Mouse (Mus musculus) kidney, postnatal 0 days (tissue): ENCODE measurements around the gene Plvap. TPM values are rescaled to one million over a fixed set of nuclear protein-coding genes. Genes with fewer than 3 reads are reported as not detected.

Experiments
- ATAC-seq: fragments of 200-750 bp; cut with Nextera tagmentation; replicated peaks from 2 replicates; pipeline ENCODE4 v1.8.0; 2017; ENCODE audit warnings: low read depth, moderate number of reproducible peaks, moderate TSS enrichment, moderate library complexity; ENCODE audit not compliant: low FRiP score
- DNase-seq: peaks from one replicate; pipeline ENCODE4 v3.0.0-alpha.2; 2016; ENCODE audit warnings: low spot score
- H3K27ac ChIP-seq: fragments of 300-500 bp; sonication (generic); 2 replicates; pipeline ENCODE4 v1.5.1; 2014; ENCODE audit warnings: mild to moderate bottlenecking
- H3K27me3 ChIP-seq: fragments of 300-500 bp; sonication (generic); 2 replicates; pipeline ENCODE4 v1.6.1; 2014; ENCODE audit warnings: low read length, mixed read lengths; ENCODE audit not compliant: insufficient read depth
- H3K36me3 ChIP-seq: fragments of 300-500 bp; sonication (generic); 2 replicates; pipeline ENCODE4 v1.6.1; 2014; ENCODE audit warnings: low read length, mixed read lengths; ENCODE audit not compliant: insufficient read depth
- H3K4me1 ChIP-seq: fragments of 300-500 bp; sonication (generic); replicated peaks from 2 replicates; pipeline ENCODE4 v1.6.1; 2014; ENCODE audit warnings: antibody characterized with exemption, low read length, mixed read lengths; ENCODE audit not compliant: insufficient read depth
- H3K4me2 ChIP-seq: fragments of 300-500 bp; sonication (generic); 2 replicates; pipeline ENCODE4 v1.6.1; 2014; ENCODE audit warnings: mild to moderate bottlenecking, low read length, moderate library complexity, mixed read lengths
- H3K4me3 ChIP-seq: fragments of 300-500 bp; sonication (generic); replicated peaks from 2 replicates; pipeline ENCODE4 v1.5.1; 2014; ENCODE audit warnings: low read depth, low read length
- H3K9ac ChIP-seq: fragments of 300-500 bp; sonication (generic); 2 replicates; pipeline ENCODE4 v1.6.1; 2014; ENCODE audit warnings: low read depth, low read length
- H3K9me3 ChIP-seq: fragments of 300-500 bp; sonication (generic); replicated peaks from 2 replicates; pipeline ENCODE4 v1.6.1; 2016; ENCODE audit warnings: low read length, inconsistent platforms, mixed read lengths
- CTCF ChIP-seq: IDR thresholded peaks from 2 replicates; pipeline ENCODE4 v1.5.1; 2016; ENCODE audit warnings: antibody characterized with exemption, low read depth, mild to moderate bottlenecking, moderate library complexity
- WGBS: fragments of 180-500 bp; shearing (Covaris S2); extraction: QIAGEN DNeasy Blood & Tissue Kit; methylation state at CpG from one replicate; pipeline ENCODE4 v1.1.7; 2014; 5-methylcytosine and 5-hydroxymethylcytosine counted together
- polyA plus RNA-seq: library from polyadenylated mRNA; unstranded; fragments of >200 nt; fragmentation: Nextera tagmentation; extraction: Ambion mirVana; gene quantifications from 2 replicates; pipeline ENCODE4 v1.2.1, GENCODE M21; 2015

The Plvap gene
- polyA plus RNA-seq, 1 experiment from 2014 or later = 208 TPM

- no peaks in the 10 kb centered on the region for H3K36me3 ChIP-seq
- peak; percentile 72 for DNase-seq
These were observed 17.0 kb upstream of the Plvap start for GRCm38 (mm10) chr8:71528362-71529073.

GRCm38 (mm10) chr8:71527162-71527870 lies 15.8 kb upstream of the Plvap start:
- Histone ChIP-seq H3K4me2 (no peak overlapping the region), H3K4me1 (peaks cover 9% of the 10 kb centered on the region), H3K4me3 (no peak overlapping the region), H3K36me3 (no peaks in the 10 kb centered on the region), H3K27me3 (no peaks in the 10 kb centered on the region), H3K27ac (peak overlapping the region; percentile 78), H3K9me3 (no peaks in the 10 kb centered on the region), H3K9ac (no peak overlapping the region)
- TF ChIP-seq CTCF = no peak
- ATAC-seq (no peak), DNase-seq (peak; percentile 38)
- WGBS = 67% methylated on average over 3 of the region's 3 CpGs

More at GRCm38 (mm10) chr8:71528362-71529073, 17.0 kb upstream of the Plvap start:
- Histone ChIP-seq H3K9me3 (no peaks in the 10 kb centered on the region), H3K4me2 (no peak overlapping the region), H3K9ac (no peak overlapping the region), H3K27ac (peak overlapping the region; percentile 78), H3K4me1 (peaks cover 9% of the 10 kb centered on the region), H3K27me3 (no peaks in the 10 kb centered on the region), H3K4me3 (no peak overlapping the region)
- 0 out of 2 replicates have a peak, but pooled peaks have one; percentile 31 for ATAC-seq
- no peak for TF ChIP-seq CTCF
- WGBS = 62% methylated on average over 11 of the region's 11 CpGs

- Histone ChIP-seq H3K9me3 (no peaks in the 10 kb centered on the region), H3K4me3 (no peak overlapping the region), H3K9ac (no peak overlapping the region), H3K27me3 (no peaks in the 10 kb centered on the region), H3K36me3 (no peaks in the 10 kb centered on the region), H3K4me1 (peaks cover 9% of the 10 kb centered on the region), H3K4me2 (no peak overlapping the region), H3K27ac (peak overlapping the region; percentile 78; the same call in 1 of the 2 replicates)
- TF ChIP-seq CTCF = no peak
- 31% methylated on average over 6 of the region's 6 CpGs for WGBS
- ATAC-seq = no peak
- DNase-seq = peak; percentile 61
These were observed 14.7 kb upstream of the Plvap start for GRCm38 (mm10) chr8:71526272-71526671.

GRCm38 (mm10) chr8:71525226-71526050 lies 13.9 kb upstream of the Plvap start, which contains the start of gene Ccdc194:
Ccdc194 (minus strand) TSS chr8:71525711.
- WGBS = 22% methylated on average over 46 of the region's 46 CpGs
- no peak for TF ChIP-seq CTCF
- no peaks in the 10 kb centered on the region for H3K36me3 ChIP-seq
- H3K4me1 ChIP-seq = peaks cover 7% of the 10 kb centered on the region
- DNase-seq = no peak
- H3K27ac ChIP-seq = peak within 1 kb of the TSS; percentile 78
- no peak within 1 kb of the TSS for H3K4me3 ChIP-seq
- no peaks in the 10 kb centered on the region for H3K27me3 ChIP-seq
- H3K4me2 ChIP-seq = peak within 1 kb of the TSS; percentile 16; the same call in 1 of the 2 replicates
- ATAC-seq = no peak
- peak within 1 kb of the TSS; percentile 6; the same call in 1 of the 2 replicates for H3K9ac ChIP-seq
- H3K9me3 ChIP-seq = no peaks in the 10 kb centered on the region

- peak overlapping the region; percentile 27; the same call in 1 of the 2 replicates for H3K4me2 ChIP-seq
- WGBS = 6% methylated on average over 17 of the region's 17 CpGs
- no peaks in the 10 kb centered on the region for H3K36me3 ChIP-seq
- peak; percentile 99 for TF ChIP-seq CTCF
- DNase-seq = peak; percentile 98
- H3K27ac ChIP-seq = no peak overlapping the region
- H3K4me1 ChIP-seq = peaks cover 6% of the 10 kb centered on the region; the same call in 1 of the 2 replicates
- H3K9me3 ChIP-seq = no peaks in the 10 kb centered on the region
- no peak overlapping the region for H3K4me3 ChIP-seq
- no peak overlapping the region for H3K9ac ChIP-seq
- no peaks in the 10 kb centered on the region for H3K27me3 ChIP-seq
- ATAC-seq = peak; percentile 94
These were observed 10.1 kb upstream of the Plvap start for GRCm38 (mm10) chr8:71521634-71522033.
